Mouse (Mus musculus): ENCODE data around the gene B4gat1.
"Not testable (repeated sequence)": the region's sequence is repeated elsewhere in the genome, so short reads cannot be mapped to it uniquely, and the experiment has no call there.

Gene B4gat1

DNA sequence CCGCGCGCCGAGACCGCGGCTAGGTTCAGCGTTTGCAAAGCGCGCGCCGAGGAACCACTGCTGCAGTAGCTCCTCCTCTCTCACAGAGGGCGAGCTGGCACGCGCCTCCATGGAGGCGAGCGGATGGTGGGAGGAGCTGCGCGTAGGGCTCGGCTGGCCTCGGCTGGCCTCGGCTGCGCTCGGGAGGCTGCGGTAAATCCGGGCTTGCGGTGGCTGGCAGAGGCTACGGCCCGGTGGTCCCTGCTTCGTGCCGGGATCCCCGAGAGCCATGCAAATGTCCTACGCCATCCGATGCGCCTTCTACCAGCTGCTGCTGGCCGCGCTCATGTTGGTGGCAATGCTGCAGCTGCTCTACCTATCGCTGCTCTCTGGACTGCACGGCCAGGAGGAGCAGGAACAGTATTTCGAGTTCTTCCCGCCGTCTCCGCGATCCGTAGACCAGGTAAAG lies at the start of gene B4gat1, which contains the start of gene AC124502.3:
Gene B4gat1 (plus strand): TSS at position 118 of the 448 bp plus-strand sequence.
Gene AC124502.3 (plus strand): TSS at position 183 of the 448 bp plus-strand sequence.
- peak; percentile 55 for DNase-seq (ENCODE audit: low read depth, low spot score)

DNA sequence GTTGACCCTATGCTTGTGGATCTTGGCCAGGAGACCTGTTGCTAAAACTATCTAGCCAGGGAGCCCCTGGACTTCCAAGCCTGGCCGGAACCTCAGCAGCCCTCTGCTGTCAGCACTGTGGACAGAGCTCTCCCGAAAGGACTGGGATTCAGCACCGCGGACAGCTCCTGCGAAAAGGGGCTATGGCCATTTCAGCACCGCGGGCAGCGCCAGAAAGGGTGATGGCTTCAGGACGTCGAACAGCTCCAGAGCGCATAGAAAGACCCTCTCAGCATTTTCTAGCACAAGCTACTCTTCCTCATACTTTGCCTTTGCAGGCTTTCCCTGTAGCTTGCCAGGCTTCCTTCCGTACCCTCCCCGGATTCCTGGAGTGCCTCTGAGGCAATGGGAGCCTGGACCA lies 49.6 kb upstream of the B4gat1 start:
- no peak for DNase-seq (ENCODE audit: low read depth, low spot score)

- no peak for DNase-seq (ENCODE audit: low read depth, low spot score)
Observed at GRCm38 (mm10) chr19:4989434-4990255, 49.0 kb upstream of the B4gat1 start.

GRCm38 (mm10) chr19:4990256-4990625 lies 48.4 kb upstream of the B4gat1 start, which contains the start of gene Npas4:
TSS of gene Npas4 (minus strand) at chr19:4990316.
- no peak for DNase-seq (ENCODE audit: low read depth, low spot score)

DNA sequence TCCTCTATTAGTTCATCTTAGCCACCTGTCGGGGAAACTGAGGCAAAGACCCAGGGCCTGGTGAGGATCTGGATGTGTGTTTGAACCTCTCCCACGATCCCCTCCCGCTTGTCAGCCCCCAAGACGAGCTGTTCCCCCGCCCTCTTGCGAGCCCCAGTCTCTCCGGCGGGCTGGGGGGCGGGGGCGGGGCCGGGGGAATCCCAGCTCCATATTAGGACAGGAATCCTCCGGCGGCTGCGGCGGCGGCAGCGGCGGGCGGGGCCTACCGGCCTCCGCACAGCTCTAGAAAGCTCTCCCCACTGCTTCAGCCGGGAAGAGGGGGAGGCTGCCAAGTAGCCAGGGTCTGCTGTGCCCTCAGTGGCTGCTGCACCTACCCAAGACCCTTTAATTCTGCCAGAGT lies 47.9 kb upstream of the B4gat1 start:
- no peak for DNase-seq (ENCODE audit: low read depth, low spot score)

DNA sequence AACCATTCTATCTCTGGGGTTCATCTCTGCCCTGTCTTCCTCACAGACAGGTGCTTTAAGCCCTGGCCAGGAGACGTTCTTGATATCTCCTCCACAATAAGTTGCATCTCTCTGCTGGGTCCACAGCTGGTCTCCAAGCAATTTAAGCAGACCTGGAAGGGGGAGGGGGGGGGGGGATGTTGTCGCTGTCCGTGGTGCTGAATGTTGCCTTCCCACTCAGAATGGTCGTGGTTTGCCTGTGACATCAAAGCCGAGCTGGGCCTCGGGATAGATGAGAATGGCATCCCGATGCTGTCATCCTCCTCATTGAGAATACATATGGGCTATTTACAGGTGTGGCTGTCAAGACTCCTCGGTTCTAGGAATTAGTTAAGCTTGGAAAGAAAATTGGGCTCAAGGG lies 46.3 kb upstream of the B4gat1 start:
- DNase-seq (ENCODE audit: low read depth, low spot score), result no peak

DNA sequence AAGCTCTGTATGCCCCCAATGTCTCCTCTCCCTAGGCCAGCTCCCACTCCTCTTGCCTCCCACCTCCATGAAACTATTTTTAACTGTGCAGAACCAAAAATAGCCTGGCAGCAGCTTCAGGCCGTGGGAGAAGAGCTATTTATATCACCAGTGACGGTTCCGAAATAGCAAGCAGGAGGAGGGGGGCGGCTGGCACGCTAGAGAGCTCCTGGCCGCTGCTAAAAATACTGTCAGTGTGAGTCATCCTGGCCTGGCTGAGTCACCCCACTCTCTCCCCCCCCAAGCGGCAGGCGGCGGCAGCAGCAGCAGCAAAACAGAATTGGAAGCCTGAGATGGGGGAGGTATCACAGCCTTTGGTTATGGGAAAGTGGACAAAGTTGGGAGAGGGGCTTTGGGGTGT lies 45.7 kb upstream of the B4gat1 start:
- no peak for DNase-seq (ENCODE audit: low read depth, low spot score)

GRCm38 (mm10) chr19:4994043-4994442 lies 44.6 kb upstream of the B4gat1 start:
- DNase-seq (ENCODE audit: low read depth, low spot score), result no peak

DNA sequence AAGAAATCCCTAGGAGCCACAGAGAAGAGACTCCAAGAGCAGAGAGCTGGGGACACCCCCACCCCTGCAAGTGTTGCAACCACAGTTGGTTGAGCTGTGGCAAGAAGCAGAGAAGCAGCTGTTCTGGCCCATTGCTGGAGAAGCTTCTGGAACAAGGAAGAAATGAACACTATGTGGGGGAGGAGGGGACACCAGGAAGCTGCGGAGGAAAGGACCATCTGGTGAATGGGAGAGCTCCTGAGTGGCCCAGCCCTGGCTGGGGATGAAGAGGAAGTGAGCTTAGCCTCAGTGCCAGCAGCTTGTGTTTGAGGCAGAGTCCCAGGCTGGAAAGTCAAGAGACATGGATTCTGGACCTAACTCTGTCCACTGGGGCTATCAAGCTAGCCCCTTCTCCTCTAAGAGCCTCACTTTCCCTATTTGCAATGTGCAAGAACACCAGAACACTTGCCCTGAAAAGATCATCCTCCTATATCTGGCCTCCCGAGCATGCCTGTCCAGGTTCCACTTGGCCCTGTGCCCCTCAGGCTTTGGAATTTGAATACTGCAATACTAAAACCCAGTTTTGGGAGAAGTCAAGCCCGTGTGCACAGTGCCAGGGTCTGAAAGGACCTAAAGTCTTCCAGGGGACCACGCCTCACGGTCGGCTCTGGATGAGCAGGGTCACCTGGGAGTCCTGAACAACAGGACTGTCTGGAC lies 39.0 kb upstream of the B4gat1 start:
- no peak for DNase-seq (ENCODE audit: low read depth, low spot score)

DNA sequence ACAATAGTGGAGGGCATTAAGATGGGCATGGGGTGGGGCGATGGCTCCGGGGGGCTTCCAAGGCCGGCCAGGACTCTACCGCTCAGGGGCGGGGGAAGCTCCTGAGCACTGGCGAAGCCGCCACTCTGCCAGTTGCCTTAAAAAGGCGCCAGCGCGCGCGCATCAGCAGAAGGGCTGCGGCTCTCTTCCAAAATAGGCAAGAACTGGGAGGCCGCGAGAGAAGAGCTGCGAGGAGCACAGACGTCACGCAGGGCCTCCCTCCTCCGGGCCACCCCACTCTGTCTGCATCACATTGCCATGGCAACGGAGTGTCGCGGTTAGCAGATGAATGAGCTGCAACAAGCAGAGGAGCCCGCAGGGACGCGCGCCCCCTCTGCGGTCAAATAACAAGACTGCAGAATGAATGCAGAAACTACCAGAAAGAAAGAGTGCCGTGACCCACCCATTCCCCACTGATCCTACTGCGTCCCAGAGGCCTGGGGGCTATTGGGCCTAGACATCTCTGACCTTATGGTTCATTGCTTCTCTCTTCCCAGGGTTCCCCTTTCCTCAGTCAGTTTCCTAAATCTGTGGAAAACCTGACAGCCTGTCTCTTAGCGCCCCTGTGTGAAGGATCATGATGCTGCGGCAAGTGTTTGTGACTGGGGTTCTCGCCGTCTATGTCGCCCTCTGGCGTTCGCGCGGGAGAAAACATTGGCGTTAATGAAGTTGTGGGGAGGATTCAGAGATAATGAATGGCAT lies 36.8 kb upstream of the B4gat1 start:
- DNase-seq (ENCODE audit: low read depth, low spot score), result no peak

DNA sequence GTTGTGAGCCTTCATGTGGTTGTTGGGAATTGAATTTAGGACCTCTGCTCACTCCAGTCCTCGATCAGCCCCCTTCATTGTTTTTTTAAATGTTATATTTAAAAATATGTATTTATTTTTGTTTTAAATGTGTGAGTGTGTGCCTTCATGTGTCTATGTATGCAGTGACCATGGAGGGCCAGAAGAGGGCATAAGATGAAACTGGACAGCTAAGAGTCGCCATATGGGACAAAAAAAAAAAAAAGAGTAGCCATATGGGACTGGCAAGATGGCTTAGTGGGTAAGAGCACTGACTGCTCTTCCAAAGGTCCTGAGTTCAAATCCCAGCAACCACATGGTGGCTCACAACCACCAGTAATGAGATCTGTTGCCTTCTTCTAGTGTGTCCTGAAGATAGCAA lies 35.0 kb upstream of the B4gat1 start:
- DNase-seq (ENCODE audit: low read depth, low spot score), result not testable (repeated sequence)

DNA sequence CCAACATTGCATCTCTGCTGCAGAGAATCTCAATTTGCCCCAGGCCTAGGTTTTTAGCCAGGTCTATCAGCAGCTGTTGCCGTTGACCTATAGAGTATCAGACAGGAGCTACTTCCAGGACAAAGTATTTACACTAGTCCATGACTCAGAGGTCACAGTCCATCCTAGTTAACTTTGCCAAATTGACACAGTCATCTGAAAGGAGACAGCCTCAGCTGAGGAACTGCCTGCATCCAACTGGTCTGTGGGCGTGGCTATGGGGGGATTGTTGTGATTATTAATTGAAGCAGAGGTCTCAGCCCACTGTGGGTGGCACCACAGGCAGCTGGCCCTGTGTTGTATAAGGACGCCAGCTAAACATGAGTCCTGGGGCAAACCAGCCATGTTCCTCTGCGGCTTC lies 33.7 kb upstream of the B4gat1 start:
- DNase-seq (ENCODE audit: low read depth, low spot score), result no peak

GRCm38 (mm10) chr19:5013138-5013537 lies 25.5 kb upstream of the B4gat1 start:
- no peak for DNase-seq (ENCODE audit: low read depth, low spot score)

DNA sequence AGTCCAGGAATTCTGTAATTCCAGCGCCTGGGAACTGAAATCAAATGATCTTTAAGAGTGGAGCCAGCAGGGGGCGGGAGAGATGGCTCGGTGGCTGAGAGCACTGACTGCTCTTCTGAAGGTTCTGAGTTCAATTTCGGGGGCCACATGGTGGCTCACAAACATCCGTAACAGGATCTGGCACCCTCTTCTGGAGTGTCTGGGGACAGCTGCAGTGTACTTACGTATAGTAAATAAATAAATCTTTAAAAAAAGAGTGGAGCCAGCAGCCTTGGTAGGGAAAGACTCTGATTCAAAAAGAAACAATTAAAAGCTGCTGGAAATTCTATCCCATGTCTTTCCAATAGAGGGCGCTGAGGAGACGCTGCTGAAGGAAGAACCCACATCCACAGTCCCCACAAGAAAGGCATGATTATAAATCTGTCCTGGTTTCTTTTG lies 23.6 kb upstream of the B4gat1 start:
- DNase-seq (ENCODE audit: low read depth, low spot score), result no peak

- no peak for DNase-seq (ENCODE audit: low read depth, low spot score)
Observed at GRCm38 (mm10) chr19:5016221-5016742, 22.3 kb upstream of the B4gat1 start.

- no peak for DNase-seq (ENCODE audit: low read depth, low spot score)
Observed at GRCm38 (mm10) chr19:5016782-5017181, 21.8 kb upstream of the B4gat1 start.

GRCm38 (mm10) chr19:5017611-5018010 lies 21.0 kb upstream of the B4gat1 start:
- no peak for DNase-seq (ENCODE audit: low read depth, low spot score)

DNA sequence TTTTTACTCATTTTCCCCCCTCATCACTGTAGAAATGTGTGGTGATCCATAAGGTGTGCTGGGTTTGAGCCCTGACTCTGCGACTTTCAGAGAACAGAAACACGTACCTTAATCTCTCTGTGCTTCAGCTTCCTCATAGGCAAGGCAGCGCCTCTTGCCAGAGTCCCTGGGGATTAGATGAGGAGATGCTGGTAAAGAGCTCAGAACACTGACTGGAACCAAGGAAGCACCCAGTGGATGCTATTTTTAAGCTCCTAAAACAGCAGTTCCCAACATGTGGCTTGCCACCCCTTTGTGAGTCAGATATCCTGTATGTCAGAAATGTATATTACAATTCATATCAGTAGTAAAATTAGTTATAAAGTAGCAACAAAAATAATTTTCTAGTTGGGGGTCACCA lies 20.4 kb upstream of the B4gat1 start:
- no peak for DNase-seq (ENCODE audit: low read depth, low spot score)

DNA sequence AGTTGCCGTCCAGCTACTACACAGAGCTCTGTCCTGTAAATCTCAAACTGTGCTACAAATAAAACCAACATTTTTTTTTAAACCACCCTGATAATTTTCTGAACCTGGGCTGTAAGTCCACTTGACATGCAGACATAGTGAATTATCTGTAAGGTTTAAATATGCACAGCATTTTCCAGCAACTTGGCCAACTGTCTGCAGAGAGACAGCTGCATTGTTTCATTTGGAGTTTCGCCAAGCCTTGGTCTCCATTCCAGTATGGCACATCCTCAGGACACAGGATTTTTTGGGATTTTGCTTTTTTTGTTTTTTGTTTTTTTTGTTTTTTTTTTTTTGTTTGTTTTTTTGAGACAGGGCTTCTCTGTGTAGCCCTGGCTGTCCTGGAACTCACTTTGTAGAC lies 17.2 kb upstream of the B4gat1 start:
- DNase-seq (ENCODE audit: low read depth, low spot score), result no peak

DNA sequence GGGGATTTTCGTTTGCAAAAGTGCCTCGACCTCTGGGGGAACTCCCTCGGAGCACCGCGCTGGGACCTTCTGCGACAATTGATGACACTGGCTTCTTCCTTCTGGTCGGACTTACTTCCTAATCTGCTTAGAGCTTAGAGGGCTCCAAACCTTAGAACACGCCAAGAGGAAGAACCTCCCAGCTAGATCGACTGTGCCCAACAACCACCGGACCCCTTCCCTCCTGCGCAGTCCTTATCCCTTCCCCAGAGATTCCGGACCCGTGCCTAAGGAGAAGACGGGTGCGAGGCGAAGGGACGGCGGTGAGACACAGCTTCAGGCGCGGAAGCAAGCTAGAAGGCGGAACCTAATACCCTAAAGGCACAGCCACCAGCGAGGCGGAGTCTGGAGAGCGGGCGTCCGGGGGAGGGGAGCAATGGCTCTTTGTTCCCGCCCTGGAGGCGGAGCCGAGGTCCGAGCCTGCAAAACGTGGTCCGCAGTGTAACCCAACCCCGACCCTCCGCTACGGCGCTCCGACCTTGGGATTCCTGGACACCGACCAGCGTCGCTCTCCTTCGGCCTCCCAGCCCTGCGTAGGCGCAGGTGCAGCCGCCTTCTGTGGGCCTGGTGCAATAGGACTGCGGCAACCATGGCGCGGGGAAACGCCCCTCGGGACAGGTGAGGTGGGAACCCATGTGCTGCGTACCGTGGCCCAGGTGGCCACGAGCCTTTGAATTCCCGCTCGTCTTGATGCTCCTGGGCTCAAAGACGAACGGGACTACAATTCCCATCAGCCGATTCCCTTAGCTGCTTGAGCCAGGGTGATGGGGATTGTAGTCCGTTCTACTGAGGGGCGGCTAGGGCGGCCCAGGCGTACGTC lies 14.8 kb upstream of the B4gat1 start, which contains the start of gene Slc29a2:
Gene Slc29a2 (plus strand): TSS at position 240 of the 859 bp plus-strand sequence.
- DNase-seq (ENCODE audit: low read depth, low spot score), result no peak

DNA sequence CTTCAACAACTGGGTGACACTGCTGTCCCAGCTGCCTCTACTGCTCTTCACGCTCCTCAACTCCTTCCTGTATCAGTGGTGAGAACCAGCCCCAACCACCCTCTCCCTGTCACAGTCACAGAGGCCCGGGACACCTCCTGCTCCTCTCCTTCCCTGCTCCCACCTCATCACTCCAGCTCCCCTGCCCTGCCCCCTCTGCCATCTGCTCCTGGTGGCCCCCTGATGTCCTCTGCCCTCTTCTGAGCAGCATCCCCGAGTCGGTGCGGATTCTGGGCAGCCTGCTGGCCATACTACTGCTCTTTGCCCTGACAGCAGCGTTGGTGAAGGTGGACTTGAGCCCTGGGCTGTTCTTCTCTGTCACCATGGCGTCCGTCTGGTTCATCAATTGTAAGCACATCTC lies 12.5 kb upstream of the B4gat1 start:
- no peak for DNase-seq (ENCODE audit: low read depth, low spot score)
